Mouse (Mus musculus): Measurements from ENCODE around the gene E2f4. TPM values are rescaled to one million over a fixed set of nuclear protein-coding genes. Genes with fewer than 3 reads are reported as not detected.

E2f4 gene
- polyA plus RNA-seq (2012; rRNA removed) = 109 and 127 TPM in 2 replicates

- peaks cover 18% of the 10 kb centered on the region for H3K4me1 ChIP-seq (ENCODE audit: control insufficient read depth, insufficient read depth, low read length)
- TF ChIP-seq CTCF (IDR thresholded peaks at IDR 0.05; ENCODE audit: insufficient read depth, low read length) (no peak), POLR2A (IDR thresholded peaks at IDR 0.05; ENCODE audit: borderline replicate concordance, extremely low read depth, low read depth, low read length) (no peak)
- under 1% methylated on average over 58 of the region's 58 CpGs for WGBS
- peak within 1 kb of the TSS; percentile 83 for H3K4me3 ChIP-seq (replicated peaks; ENCODE audit: extremely low read depth, low read depth, low read length)
- DNase-seq = peak; percentile 84
These were observed at the start of gene E2f4 for GRCm38 (mm10) chr8:105297511-105298192. Gene E2f4, plus strand, starts transcription at chr8:105297663.

- WGBS = 69% methylated on average over 6 of the region's 6 CpGs
- DNase-seq = peak; percentile 33
- no peak for TF ChIP-seq POLR2A (IDR thresholded peaks at IDR 0.05; ENCODE audit: borderline replicate concordance, extremely low read depth, low read depth, low read length)
- TF ChIP-seq CTCF (IDR thresholded peaks at IDR 0.05; ENCODE audit: insufficient read depth, low read length) = no peak
- no peak overlapping the region for H3K4me3 ChIP-seq (replicated peaks; ENCODE audit: extremely low read depth, low read depth, low read length)
- H3K4me1 ChIP-seq (ENCODE audit: control insufficient read depth, insufficient read depth, low read length) = peaks cover 12% of the 10 kb centered on the region
These were observed 45.5 kb upstream of the E2f4 start for GRCm38 (mm10) chr8:105251954-105252353.

- TF ChIP-seq CTCF (IDR thresholded peaks at IDR 0.05; ENCODE audit: insufficient read depth, low read length) (no peak), POLR2A (IDR thresholded peaks at IDR 0.05; ENCODE audit: borderline replicate concordance, extremely low read depth, low read depth, low read length) (no peak)
- WGBS = 78% methylated on average over 10 of the region's 10 CpGs
- DNase-seq = no peak
These were observed 44.6 kb upstream of the E2f4 start for GRCm38 (mm10) chr8:105252680-105253537.

GRCm38 (mm10) chr8:105253766-105254151 is 43.7 kb upstream of the E2f4 start:
- WGBS = 47% methylated on average over 20 of the region's 20 CpGs
- Histone ChIP-seq H3K4me1 (ENCODE audit: control insufficient read depth, insufficient read depth, low read length) (peaks cover 12% of the 10 kb centered on the region), H3K4me3 (replicated peaks; ENCODE audit: extremely low read depth, low read depth, low read length) (no peak overlapping the region)
- TF ChIP-seq POLR2A (IDR thresholded peaks at IDR 0.05; ENCODE audit: borderline replicate concordance, extremely low read depth, low read depth, low read length) = no peak
- TF ChIP-seq CTCF (IDR thresholded peaks at IDR 0.05; ENCODE audit: insufficient read depth, low read length) = no peak
- DNase-seq = no peak

More at GRCm38 (mm10) chr8:105252680-105253537, 44.6 kb upstream of the E2f4 start:
- H3K4me1 ChIP-seq (ENCODE audit: control insufficient read depth, insufficient read depth, low read length) = peaks cover 12% of the 10 kb centered on the region
- no peak overlapping the region for H3K4me3 ChIP-seq (replicated peaks; ENCODE audit: extremely low read depth, low read depth, low read length)

- peak; percentile 86 for DNase-seq
- Histone ChIP-seq H3K4me1 (ENCODE audit: control insufficient read depth, insufficient read depth, low read length) (peaks cover 12% of the 10 kb centered on the region), H3K4me3 (replicated peaks; ENCODE audit: extremely low read depth, low read depth, low read length) (peak overlapping the region; percentile 61)
- under 1% methylated on average over 72 of the region's 74 CpGs for WGBS
- TF ChIP-seq POLR2A (IDR thresholded peaks at IDR 0.05; ENCODE audit: borderline replicate concordance, extremely low read depth, low read depth, low read length) = peak; percentile 24; the same call in 1 of the 2 replicates
- TF ChIP-seq CTCF (IDR thresholded peaks at IDR 0.05; ENCODE audit: insufficient read depth, low read length) = peak; percentile 65
These were observed 43.1 kb upstream of the E2f4 start for GRCm38 (mm10) chr8:105254152-105254965.

- peaks cover 12% of the 10 kb centered on the region for H3K4me1 ChIP-seq (ENCODE audit: control insufficient read depth, insufficient read depth, low read length)
- WGBS = 5% methylated on average over 14 of the region's 14 CpGs
- H3K4me3 ChIP-seq (replicated peaks; ENCODE audit: extremely low read depth, low read depth, low read length) = peak within 1 kb of the TSS; percentile 61
- TF ChIP-seq CTCF (IDR thresholded peaks at IDR 0.05; ENCODE audit: insufficient read depth, low read length) (no peak), POLR2A (IDR thresholded peaks at IDR 0.05; ENCODE audit: borderline replicate concordance, extremely low read depth, low read depth, low read length) (no peak)
- peak; percentile 59 for DNase-seq
These were observed 42.5 kb upstream of the E2f4 start, which contains the start of gene B3gnt9 for GRCm38 (mm10) chr8:105254966-105255350. Gene B3gnt9, minus strand, starts transcription at chr8:105255153.

- no peak for DNase-seq
- WGBS = 82% methylated on average over 7 of the region's 7 CpGs
- TF ChIP-seq CTCF (IDR thresholded peaks at IDR 0.05; ENCODE audit: insufficient read depth, low read length) (no peak), POLR2A (IDR thresholded peaks at IDR 0.05; ENCODE audit: borderline replicate concordance, extremely low read depth, low read depth, low read length) (no peak)
- Histone ChIP-seq H3K4me3 (replicated peaks; ENCODE audit: extremely low read depth, low read depth, low read length) (no peak overlapping the region), H3K4me1 (ENCODE audit: control insufficient read depth, insufficient read depth, low read length) (peaks cover 16% of the 10 kb centered on the region)
These were observed 39.9 kb upstream of the E2f4 start for GRCm38 (mm10) chr8:105257318-105258114.

- Histone ChIP-seq H3K4me3 (replicated peaks; ENCODE audit: extremely low read depth, low read depth, low read length) (peak overlapping the region; percentile 37), H3K4me1 (ENCODE audit: control insufficient read depth, insufficient read depth, low read length) (peaks cover 16% of the 10 kb centered on the region)
- DNase-seq = peak; percentile 38
- TF ChIP-seq CTCF (IDR thresholded peaks at IDR 0.05; ENCODE audit: insufficient read depth, low read length) (no peak), POLR2A (IDR thresholded peaks at IDR 0.05; ENCODE audit: borderline replicate concordance, extremely low read depth, low read depth, low read length) (no peak)
- WGBS = 40% methylated on average over 55 of the region's 55 CpGs
These were observed 38.3 kb upstream of the E2f4 start for GRCm38 (mm10) chr8:105258911-105259720.
